ENCODE assay signal across 22 mouse cellular contexts in the genomic region with DNA sequence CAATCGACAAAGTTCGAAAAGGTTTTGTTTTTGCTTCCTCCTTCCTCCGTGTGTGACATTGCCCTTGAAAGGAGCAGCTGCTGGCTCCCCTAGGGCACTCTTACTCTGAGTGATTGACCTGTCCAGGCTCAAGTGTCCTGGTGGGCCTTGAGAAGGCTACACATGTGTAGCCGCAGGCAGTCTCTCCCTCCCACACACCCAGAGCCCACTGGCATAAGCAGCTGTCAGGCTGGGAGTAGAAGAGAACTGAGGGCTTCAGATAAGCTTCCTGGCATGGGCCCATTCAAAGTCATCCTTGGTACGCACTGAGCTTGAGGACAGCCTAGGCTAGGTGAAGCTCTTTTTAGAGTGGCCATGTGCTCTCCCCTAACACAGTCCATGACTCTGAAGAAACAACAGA. TPM values are rescaled to one million over a fixed set of nuclear protein-coding genes. Genes with fewer than 3 reads are reported as not detected.
DNase-seq lines count a peak whose midpoint lies in the region; ATAC-seq and TF ChIP-seq lines count a peak whose summit lies in the region.
"Had no signal": no experiment of that assay in that cellular context is flagged by ENCODE, and none has a peak within 500 bp of the region (broad histone marks: within the 10 kb centered on the region; RNA-seq: fewer than 3 reads in every experiment).

No protein-coding gene starts in this region.

- WGBS in liver, adult 2 months: 54% methylated on average over 5 of the region's 5 CpGs
- WGBS in liver, embryonic 11.5 days: 87% methylated on average over 5 of the region's 5 CpGs
- 86% methylated on average over 5 of the region's 5 CpGs for whole genome bisulfite sequencing in liver, postnatal 0 days (ENCODE audit: insufficient replicate concordance)
- WGBS in liver, embryonic 12.5 days (ENCODE audit: insufficient replicate concordance): 84% methylated on average over 5 of the region's 5 CpGs

- no peak for ATAC-seq in liver, embryonic 11.5 days (replicated peaks; ENCODE audit: low FRiP score)
- no peak for ATAC-seq in liver, postnatal 0 days
- ATAC-seq in liver, embryonic 12.5 days: no peak
- ATAC-seq: forebrain, embryonic 13.5 days; forebrain, embryonic 15.5 days; Patski had no signal

- no peak for TF ChIP-seq POLR2A in liver, adult 2 months (IDR thresholded peaks at IDR 0.05; ENCODE audit: extremely low read depth, insufficient read depth, low read length)
- no peak for TF ChIP-seq POLR2A in myocyte (IDR thresholded peaks at IDR 0.05; ENCODE audit: insufficient read length, low read depth)

- H3K9me3 ChIP-seq in liver, embryonic 11.5 days (ENCODE audit: control insufficient read depth, low read length): no peaks in the 10 kb centered on the region
- no peaks in the 10 kb centered on the region for H3K9me3 ChIP-seq in liver, postnatal 0 days (ENCODE audit: low read length)
- no peaks in the 10 kb centered on the region for H3K9me3 ChIP-seq in liver, embryonic 12.5 days (replicated peaks)
- H3K9me3 ChIP-seq: embryonic facial prominence, embryonic 10.5 days; embryonic facial prominence, embryonic 12.5 days; forebrain, embryonic 13.5 days; forebrain, embryonic 15.5 days; G1E had no signal

- no peak overlapping the region for H3ac ChIP-seq in myocyte (ENCODE audit: control insufficient read depth, insufficient read length)

- no peak for DNase-seq in liver, adult 2 months (ENCODE audit: extremely low read depth, low read depth, low spot score)
- no peak for DNase-seq in liver, embryonic 11.5 days (ENCODE audit: low spot score)
- DNase-seq in liver, postnatal 0 days: no peak
- no peak for DNase-seq in frontal cortex, postnatal 25 days (ENCODE audit: low spot score in 2 of 2)
- DNase-seq: adrenal gland, adult 8-10 months; adrenal gland, postnatal 14 days; adrenal gland, postnatal 36 days; B cell, adult 2 months; cerebellum, adult 11-12 months; cerebellum, adult 2 months; cerebellum, adult 9-10 months; cerebellum, postnatal 10 days; cerebellum, postnatal 25 days had no signal

- H3K27ac ChIP-seq in liver, adult 2 months (replicated peaks; ENCODE audit: insufficient read depth, low read depth, low read length): peak overlapping the region; percentile 98
- no peak overlapping the region for H3K27ac ChIP-seq in liver, embryonic 11.5 days (ENCODE audit: low read depth, low read length)
- H3K27ac ChIP-seq in liver, postnatal 0 days (ENCODE audit: low read depth): peak overlapping the region; percentile 93
- H3K27ac ChIP-seq in liver, embryonic 12.5 days: no peak overlapping the region
- H3K27ac ChIP-seq: embryonic facial prominence, embryonic 10.5 days; embryonic facial prominence, embryonic 12.5 days; forebrain, embryonic 13.5 days; forebrain, embryonic 15.5 days had no signal

- no peak overlapping the region for H3K4me3 ChIP-seq in liver, adult 2 months (ENCODE audit: insufficient read depth, low read depth, low read length)
- H3K4me3 ChIP-seq in liver, embryonic 11.5 days (ENCODE audit: low read depth, low read length): no peak overlapping the region
- H3K4me3 ChIP-seq in liver, postnatal 0 days (ENCODE audit: low read depth, low read length): no peak overlapping the region
- no peak overlapping the region for H3K4me3 ChIP-seq in liver, embryonic 12.5 days
- no peak overlapping the region for H3K4me3 ChIP-seq in myocyte
- H3K4me3 ChIP-seq: embryonic facial prominence, embryonic 10.5 days; embryonic facial prominence, embryonic 12.5 days; forebrain, embryonic 13.5 days; forebrain, embryonic 15.5 days had no signal

- H3K4me2 ChIP-seq in liver, embryonic 11.5 days: no peak overlapping the region
- no peak overlapping the region for H3K4me2 ChIP-seq in liver, postnatal 0 days (ENCODE audit: low read depth, low read length)
- no peak overlapping the region for H3K4me2 ChIP-seq in liver, embryonic 12.5 days
- H3K4me2 ChIP-seq in myocyte (ENCODE audit: low read depth): no peak overlapping the region
- H3K4me2 ChIP-seq: embryonic facial prominence, embryonic 12.5 days; forebrain, embryonic 13.5 days; forebrain, embryonic 15.5 days had no signal

- H3K36me3 ChIP-seq in liver, adult 2 months (ENCODE audit: control insufficient read depth, insufficient read depth, low read length): peaks cover 4% of the 10 kb centered on the region; the same call in 1 of the 2 replicates
- H3K36me3 ChIP-seq in liver, embryonic 11.5 days (ENCODE audit: control insufficient read depth, insufficient read depth, low read length): peaks cover 46% of the 10 kb centered on the region
- H3K36me3 ChIP-seq in liver, postnatal 0 days (replicated peaks; ENCODE audit: insufficient read depth, low read length): peaks cover 90% of the 10 kb centered on the region
- H3K36me3 ChIP-seq in liver, embryonic 12.5 days: peaks cover 96% of the 10 kb centered on the region
- H3K36me3 ChIP-seq in myocyte (ENCODE audit: control insufficient read depth, insufficient read depth): peaks cover 31% of the 10 kb centered on the region

- H3K4me1 ChIP-seq in liver, adult 2 months (ENCODE audit: control insufficient read depth, insufficient read depth, low read length): peaks cover 19% of the 10 kb centered on the region
- no peaks in the 10 kb centered on the region for H3K4me1 ChIP-seq in liver, embryonic 11.5 days (replicated peaks; ENCODE audit: control insufficient read depth, insufficient read depth, low read length)
- no peaks in the 10 kb centered on the region for H3K4me1 ChIP-seq in liver, postnatal 0 days (ENCODE audit: insufficient read depth)
- no peaks in the 10 kb centered on the region for H3K4me1 ChIP-seq in liver, embryonic 12.5 days
- H3K4me1 ChIP-seq: embryonic facial prominence, embryonic 10.5 days; embryonic facial prominence, embryonic 12.5 days; forebrain, embryonic 13.5 days had no signal

- H3K27me3 ChIP-seq in liver, adult 2 months (ENCODE audit: control insufficient read depth, insufficient read depth, low read length): no peaks in the 10 kb centered on the region
- H3K27me3 ChIP-seq in liver, embryonic 11.5 days (replicated peaks; ENCODE audit: control insufficient read depth, insufficient read depth, low read length): no peaks in the 10 kb centered on the region
- H3K27me3 ChIP-seq in liver, postnatal 0 days (ENCODE audit: insufficient read depth, low read length): no peaks in the 10 kb centered on the region
- no peaks in the 10 kb centered on the region for H3K27me3 ChIP-seq in liver, embryonic 12.5 days (replicated peaks)
- H3K27me3 ChIP-seq in myocyte (ENCODE audit: control insufficient read depth, insufficient read depth, insufficient read length): no peaks in the 10 kb centered on the region
- H3K27me3 ChIP-seq: CH12.LX; embryonic facial prominence, embryonic 12.5 days; forebrain, embryonic 13.5 days; forebrain, embryonic 15.5 days; Patski had no signal

- TF ChIP-seq EP300 in liver, postnatal 0 days (IDR thresholded peaks at IDR 0.05; ENCODE audit: low read depth): no peak

- no peaks in the 10 kb centered on the region for H3K79me2 ChIP-seq in liver, adult 2 months (ENCODE audit: control insufficient read depth, insufficient read depth, low read length)
- H3K79me2 ChIP-seq in myocyte (ENCODE audit: control insufficient read depth, insufficient read depth): no peaks in the 10 kb centered on the region

- no peak for TF ChIP-seq CTCF in liver, adult 2 months (IDR thresholded peaks at IDR 0.05; ENCODE audit: low read depth, low read length)
- no peak for TF ChIP-seq CTCF in liver, postnatal 0 days (IDR thresholded peaks at IDR 0.05; ENCODE audit: low read depth)

- H3K9ac ChIP-seq in liver, adult 2 months (ENCODE audit: low read depth, low read length): peak overlapping the region; percentile 48
- H3K9ac ChIP-seq in liver, embryonic 11.5 days (ENCODE audit: low read depth, low read length): no peak overlapping the region
- H3K9ac ChIP-seq in liver, postnatal 0 days (replicated peaks): no peak overlapping the region
- no peak overlapping the region for H3K9ac ChIP-seq in liver, embryonic 12.5 days
- H3K9ac ChIP-seq: embryonic facial prominence, embryonic 12.5 days; forebrain, embryonic 13.5 days; forebrain, embryonic 15.5 days had no signal

TF ChIP-seq in myocyte, 11 proteins besides CTCF, POLR2A, EP300 and RAD21:
- peak in 2 of 3 experiments; percentile 62 to 73 for TF ChIP-seq MYOD1 (IDR thresholded peaks at IDR 0.05; ENCODE audit: control insufficient read depth in 1 of 3, insufficient read length in 2 of 3, low read depth in 2 of 3)
- no peak for TF ChIP-seq USF1 (IDR thresholded peaks at IDR 0.05; ENCODE audit: low read depth)
- peak in 2 of 3 experiments; percentile 2 to 68 for TF ChIP-seq MYOG (IDR thresholded peaks at IDR 0.05; ENCODE audit: control insufficient read depth in 1 of 3, insufficient read depth in 1 of 3, insufficient read length in 2 of 3, low read depth in 2 of 3)

RNA-seq across cellular contexts. Expression of gene Trafd1, which starts 51.0 kb away (rescaled TPM):
- total RNA-seq in liver, adult 2 months (2014; rRNA removed): 49.5 and 53.7 TPM in 2 replicates
- polyA plus RNA-seq in liver, adult 2 months (2012; rRNA removed): 53.2 and 67.0 TPM in 2 replicates
- 36.7 and 38.6 TPM in 2 replicates for polyA plus RNA-seq in liver, embryonic 11.5 days (2014; fragmentation: Nextera tagmentation; extraction: Ambion mirVana)
- 28.6 and 30.6 TPM in 2 replicates for polyA plus RNA-seq in liver, postnatal 0 days (2015; fragmentation: Nextera tagmentation; extraction: Ambion mirVana)
- 23.7 and 25.7 TPM in 2 replicates for polyA plus RNA-seq in liver, embryonic 12.5 days (2016; fragmentation: Nextera tagmentation; extraction: Ambion mirVana)
- 29.3 TPM for polyA plus RNA-seq in myocyte (2012; fragmentation: generic; extraction: Trizol)

Comparison
In these comparisons a context has a peak if more than half of its experiments do, and no peak if none do; other contexts are left out.
1. H3K27ac ChIP-seq: peak in liver, adult 2 months (single experiment) and liver, postnatal 0 days (single experiment); none in liver, embryonic 11.5 days (single experiment) and liver, embryonic 12.5 days (single experiment).